Mouse (Mus musculus): ENCODE measurements around the gene Pgap3.
A peak's percentile ranks its signal among the peaks of the same experiment; 100 is the strongest.

Pgap3 gene

GRCm38 (mm10) chr11:98379379-98379778, 20.9 kb downstream of the Pgap3 start:
- no peak for DNase-seq

- no peak for DNase-seq
Measured at GRCm38 (mm10) chr11:98377787-98378186, 22.5 kb downstream of the Pgap3 start.

- no peak for DNase-seq
Measured at GRCm38 (mm10) chr11:98376756-98377155, 23.5 kb downstream of the Pgap3 start.

GRCm38 (mm10) chr11:98374266-98374665, 26.0 kb downstream of the Pgap3 start:
- no peak for DNase-seq

GRCm38 (mm10) chr11:98373244-98373643, 27.0 kb downstream of the Pgap3 start:
- no peak for DNase-seq

DNA sequence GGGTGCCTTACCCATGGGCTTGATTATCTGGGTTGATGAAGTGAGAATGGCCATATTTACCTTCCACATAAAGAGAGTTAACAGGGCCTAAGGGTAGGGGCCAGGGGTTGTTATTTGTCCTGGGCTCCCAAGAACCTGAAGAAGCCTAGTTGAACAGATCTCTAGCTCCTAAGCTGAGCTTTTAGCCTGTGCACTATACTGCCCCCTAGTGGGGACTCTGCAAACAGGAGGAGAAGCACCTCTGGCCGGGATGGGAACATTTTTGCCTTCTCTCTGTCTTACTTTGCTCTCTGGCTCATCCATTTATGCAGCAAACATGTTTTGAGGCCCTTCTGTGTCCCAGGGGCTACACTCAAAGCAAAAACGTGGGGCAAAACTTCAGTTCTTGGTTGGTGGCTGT, 27.9 kb downstream of the Pgap3 start:
- DNase-seq = peak; percentile 84

- no peak for DNase-seq
Measured at GRCm38 (mm10) chr11:98371556-98372240, 28.6 kb downstream of the Pgap3 start.

GRCm38 (mm10) chr11:98370588-98370987, 29.7 kb downstream of the Pgap3 start:
- DNase-seq = no peak

DNA sequence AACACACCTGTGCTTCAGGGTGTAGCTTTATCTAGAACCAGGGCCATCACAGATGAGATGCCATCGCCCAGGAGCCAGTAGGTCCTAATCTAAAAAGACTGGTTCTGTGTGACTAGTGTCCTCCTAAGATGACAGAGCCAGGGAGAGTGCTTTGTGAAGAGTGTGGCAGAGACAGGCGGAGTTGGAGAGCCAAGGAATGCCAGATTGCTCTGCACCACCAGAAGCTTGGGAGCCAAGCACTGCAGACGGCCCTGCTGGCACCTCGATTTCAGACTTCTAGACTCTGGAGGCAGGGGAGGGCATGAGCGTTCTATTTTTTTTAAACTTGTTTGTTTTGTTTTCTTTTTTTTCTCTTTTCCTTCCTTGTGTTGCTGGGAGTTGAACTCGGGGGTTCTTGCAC, 31.0 kb downstream of the Pgap3 start:
- DNase-seq = no peak

- DNase-seq = no peak
Measured at GRCm38 (mm10) chr11:98367863-98368186, 32.5 kb downstream of the Pgap3 start.

DNA sequence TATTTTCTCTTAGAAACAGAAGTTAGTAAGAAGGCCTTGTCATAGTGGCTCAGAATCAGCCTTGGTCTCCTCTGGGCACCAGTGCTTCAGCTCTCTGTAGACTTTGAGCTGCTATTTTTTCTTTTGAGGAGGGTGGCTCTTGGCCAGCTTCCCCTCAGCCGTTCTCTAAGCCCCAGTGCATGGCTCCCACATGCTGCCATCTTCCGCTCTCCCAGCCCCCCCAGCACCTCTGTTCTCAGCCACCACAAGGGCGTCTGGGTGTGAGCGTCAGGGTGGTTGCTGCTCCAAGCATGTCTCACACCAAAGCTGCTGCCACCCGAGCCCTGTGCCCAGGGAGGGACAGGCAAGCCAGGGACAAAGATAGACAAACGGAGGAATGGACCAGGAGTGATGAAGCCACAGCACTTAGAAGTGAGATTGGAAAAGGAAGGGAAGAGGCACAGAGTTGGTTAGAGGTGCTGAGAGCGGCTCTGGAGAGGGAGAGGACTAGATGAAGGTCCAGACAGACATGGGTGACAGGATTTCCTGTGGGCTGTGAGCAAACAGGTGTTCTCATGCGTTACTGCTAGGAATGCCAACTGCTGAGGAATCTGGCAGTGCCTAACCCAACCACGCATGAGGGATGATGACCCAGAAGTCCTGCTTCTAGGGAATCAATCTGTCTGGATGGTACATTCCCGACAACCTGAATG, 33.0 kb downstream of the Pgap3 start:
- DNase-seq = no peak

DNA sequence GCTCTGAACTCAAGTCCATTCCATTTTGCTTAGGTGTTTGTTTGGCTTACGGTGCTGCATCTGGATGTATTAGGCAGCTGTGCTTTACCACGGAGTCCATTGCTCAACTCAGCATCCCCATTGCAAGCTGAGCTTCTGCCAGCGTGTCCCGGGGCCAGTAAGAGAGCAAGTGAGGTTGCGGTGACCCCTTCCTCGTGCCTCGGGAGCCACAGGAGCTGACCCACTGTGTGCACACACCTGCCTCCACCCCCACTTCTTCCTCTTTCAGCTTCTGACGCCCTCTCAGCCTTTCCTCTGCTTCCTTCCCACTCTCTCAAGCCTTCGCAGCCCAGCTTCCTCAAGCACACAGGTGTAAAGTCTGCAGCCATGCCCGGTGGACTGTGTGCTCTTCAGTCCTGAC, 34.0 kb downstream of the Pgap3 start:
- no peak for DNase-seq

GRCm38 (mm10) chr11:98364410-98364809, 35.9 kb downstream of the Pgap3 start:
- DNase-seq = peak; percentile 61

DNA sequence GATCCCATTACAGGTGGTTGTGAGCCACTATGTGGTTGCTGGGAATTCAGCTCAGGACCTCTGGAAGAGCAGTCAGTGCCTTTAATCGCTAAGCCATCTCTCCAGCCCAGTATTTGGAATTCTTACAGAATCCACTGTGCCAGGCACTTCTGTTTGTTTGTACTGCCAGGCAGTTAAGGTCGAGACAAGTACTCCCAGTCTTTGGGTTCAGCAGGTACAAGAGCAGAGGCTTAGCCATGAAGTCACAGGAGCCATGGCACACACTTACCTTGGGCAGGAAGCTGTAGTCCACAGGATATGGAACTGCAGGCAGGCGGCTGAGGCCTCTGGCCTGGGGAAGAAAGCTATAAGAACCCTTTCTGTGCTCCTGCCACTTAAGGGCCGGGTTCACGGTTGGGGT, 36.5 kb downstream of the Pgap3 start:
- DNase-seq = peak; percentile 75

DNA sequence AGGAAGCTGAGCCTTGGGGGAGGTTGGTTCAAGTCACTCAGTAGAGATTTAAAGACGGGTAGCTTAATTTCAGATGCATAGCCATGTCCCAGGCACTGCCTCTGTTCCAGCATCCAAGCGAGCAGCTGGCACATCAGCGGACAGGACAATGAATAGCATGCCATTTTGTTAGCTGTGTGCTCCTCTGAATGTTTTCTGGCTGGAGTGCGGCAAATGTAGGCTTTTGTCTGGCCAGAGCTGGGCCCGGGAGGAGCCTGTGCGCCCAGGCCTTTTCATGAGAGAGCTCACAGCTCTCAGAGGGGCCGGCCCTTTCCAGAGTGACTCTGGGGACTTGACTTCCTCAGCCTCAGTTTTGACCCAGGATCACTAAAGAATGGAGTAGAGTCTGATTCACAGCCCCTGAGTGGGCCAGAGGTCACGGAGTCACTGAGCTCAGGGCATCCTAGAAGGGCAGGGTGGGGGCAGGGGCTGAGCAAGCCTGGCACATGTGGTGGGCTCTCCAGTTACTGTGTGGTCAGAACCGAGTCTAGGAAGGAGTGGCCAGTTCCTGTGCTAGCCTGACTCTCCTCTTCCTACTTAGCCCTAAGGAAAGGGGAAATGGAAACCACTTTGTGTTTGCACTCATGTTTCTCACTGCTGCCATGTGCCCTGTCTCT, 39.3 kb downstream of the Pgap3 start:
- peak; percentile 36 for DNase-seq

DNA sequence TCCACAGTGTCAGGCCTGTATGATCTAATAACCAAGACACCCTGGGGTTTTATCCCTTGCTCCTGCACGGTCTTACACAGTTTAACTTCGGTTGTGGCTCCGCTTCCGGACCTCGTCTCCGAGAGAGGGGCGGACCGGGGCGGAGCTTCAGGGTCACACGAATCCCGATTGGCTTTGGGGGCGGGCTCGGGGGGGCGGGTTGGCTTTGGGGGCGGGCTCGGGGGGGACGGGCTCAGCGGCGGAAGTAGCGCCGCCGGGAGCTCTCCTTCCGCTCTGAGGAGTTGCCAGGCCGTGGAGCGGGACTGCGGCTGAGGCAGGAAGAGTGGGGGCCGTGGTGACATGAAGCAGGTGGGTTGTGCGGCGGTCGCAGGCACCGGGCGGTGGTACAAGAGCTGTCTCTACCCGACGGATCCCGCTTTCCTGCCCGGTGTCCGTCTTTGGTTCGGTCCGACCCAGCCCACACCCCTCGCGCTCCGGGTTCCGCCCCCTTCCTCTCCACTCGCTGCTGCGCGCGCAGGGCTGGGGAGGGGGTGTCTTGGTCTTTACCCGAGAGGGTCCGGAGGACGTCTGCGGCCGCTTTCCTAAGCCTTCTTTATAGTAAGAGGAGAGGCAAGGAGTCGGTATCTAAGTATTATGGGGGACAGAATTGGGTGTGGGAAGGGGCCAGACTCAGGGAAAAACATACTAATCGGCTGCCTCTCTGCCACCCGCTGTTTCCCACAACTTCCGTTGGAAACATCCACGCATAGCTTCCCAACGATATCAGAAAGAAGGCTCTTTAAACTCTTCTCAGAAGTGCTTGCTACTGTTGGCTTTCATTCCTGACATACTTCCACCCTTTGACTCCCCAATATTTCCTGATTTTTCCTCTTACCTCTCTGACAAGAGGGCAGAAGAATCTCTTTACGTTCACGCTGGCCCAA, 41.9 kb downstream of the Pgap3 start, which contains the start of gene Stard3:
TSS of gene Stard3 (plus strand) at position 208 of the 923 bp plus-strand sequence.
- DNase-seq = peak; percentile 97

DNA sequence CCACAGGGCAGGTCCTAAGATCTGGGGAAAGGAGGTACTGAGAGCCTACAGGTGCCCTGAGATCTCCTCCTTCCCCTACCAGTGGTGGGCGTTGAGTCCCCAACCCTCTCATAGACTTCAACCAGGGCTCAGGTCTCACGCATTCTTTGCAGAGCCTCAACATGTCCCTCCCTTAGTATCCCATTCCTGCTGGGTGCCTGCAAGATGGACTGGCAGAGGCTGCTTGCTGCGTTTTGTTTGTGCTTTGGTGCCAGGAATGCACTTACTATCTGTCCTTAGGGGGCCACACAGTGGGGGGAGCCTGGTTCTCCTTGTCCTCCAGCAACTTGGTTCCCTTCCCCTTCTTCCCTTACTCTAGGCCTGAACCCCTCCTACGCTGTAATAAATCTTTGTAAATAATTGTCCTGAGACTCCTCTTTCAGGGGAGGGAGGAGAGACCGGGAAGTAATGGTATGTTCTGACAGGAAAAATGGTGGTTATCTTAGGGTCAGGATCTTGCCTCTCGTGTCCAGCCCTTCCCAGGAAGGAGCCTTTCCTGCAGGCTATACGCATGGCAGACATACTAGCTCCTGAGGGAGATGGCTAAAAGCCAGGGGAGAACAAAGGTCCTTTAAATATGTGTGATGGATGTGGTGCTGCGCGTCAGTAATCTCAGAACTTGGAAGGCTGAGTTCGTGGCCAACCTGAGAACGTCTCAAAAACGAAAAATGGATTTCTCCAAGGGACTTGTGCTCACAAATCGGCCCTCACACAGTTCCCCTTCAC, 42.7 kb downstream of the Pgap3 start:
- DNase-seq = peak; percentile 70

DNA sequence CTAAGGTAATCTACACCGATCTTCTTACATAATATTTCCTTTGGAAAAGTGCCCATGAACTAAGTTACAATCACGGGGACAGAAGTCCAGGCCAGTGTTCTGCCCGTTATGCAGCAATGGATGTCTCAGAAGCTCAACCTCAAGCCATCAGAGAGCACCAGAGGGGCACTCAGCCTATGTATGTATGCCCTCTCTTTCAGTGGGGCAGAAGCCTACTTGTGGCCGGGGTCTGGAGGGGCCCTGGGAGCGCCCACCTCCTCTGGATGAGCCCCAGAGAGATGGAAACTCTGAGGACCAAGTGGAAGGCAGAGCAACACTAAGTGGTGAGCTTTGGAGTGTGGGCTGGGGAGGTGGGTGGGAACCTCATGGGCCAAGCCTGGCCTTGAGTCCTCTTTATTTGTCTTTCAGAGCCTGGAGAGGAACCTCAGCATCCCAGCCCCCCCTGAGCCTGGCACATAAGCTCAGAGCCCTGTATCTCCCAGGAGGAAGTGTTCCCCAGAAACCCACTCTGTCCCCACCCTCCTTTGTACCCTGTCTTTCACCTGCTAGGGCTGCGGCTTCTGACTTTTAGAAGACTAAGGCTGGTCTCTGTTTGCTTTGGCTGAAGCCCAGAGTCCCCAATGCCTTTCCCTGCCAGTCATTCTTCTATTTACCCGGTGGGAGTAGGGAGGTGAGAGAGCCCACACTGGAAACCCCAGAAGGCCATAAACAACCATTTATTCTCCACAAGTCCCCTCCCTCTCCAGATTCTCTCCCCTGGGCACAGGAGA, 43.5 kb downstream of the Pgap3 start:
- peak; percentile 36 for DNase-seq

DNA sequence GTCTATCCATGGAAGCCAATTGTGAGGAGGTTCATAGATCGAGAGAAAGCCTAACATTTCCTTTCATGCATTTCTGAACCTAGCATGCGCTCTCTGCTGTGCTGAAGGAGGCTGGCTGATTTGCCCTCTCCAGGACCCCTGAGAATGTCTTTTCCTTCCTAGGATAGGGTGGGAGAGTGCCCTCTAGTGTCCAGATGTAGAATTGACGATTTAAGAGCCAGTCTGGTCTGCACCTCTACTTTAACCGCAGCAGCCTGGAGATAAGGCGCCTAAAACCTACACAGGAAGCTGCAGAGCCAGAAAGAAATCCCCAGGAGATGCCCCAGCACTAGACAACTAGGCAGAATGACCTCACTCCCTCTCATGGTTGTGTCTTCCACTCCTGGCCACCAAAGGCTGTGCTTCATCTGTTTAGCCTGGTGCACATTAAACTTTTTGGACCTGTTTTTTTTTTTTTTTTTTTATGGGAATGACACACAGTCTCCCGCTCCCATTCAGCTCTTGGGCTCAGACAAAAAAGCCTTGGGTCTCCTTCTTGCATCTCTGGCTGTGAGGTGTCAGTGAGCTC, 44.5 kb downstream of the Pgap3 start:
- peak; percentile 78 for DNase-seq

DNA sequence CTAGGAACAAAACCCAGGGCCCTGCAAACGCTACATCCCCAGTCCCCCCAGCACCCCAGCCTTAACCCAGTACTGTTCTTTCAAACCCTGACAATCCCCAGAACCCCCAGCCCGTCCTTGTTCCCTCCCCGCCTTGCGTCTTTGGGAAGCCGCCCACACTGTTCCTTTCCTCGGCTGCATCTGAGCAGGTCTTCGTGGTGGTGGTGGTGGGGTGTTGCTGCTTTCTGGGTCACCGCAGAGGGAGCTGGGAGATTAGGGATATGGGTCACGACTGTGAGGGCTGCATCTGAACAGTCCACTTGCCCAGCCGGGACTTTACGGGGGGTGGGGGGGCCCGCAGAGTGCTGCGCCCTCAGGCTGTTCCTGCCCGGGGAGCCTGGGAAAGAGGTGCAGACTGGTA, 45.8 kb downstream of the Pgap3 start:
- DNase-seq = no peak

- peak; percentile 80 for DNase-seq
Measured at GRCm38 (mm10) chr11:98353651-98354211, 46.6 kb downstream of the Pgap3 start.
